Mouse (Mus musculus) left cerebral cortex, postnatal 36 days (tissue): ENCODE results near the gene Tril. TPM values are rescaled to one million over a fixed set of nuclear protein-coding genes. Genes with fewer than 3 reads are reported as not detected.

Experiments
- DNase-seq, 2 experiments: peaks; one replicate each; pipeline ENCODE4 v3.0.0; 2021 to 2022; ENCODE audit warnings: low spot score in 2 of 2, mixed read lengths in 1 of 2
- intact Hi-C: fragments of 180-260 bp; cut with DNase I; formaldehyde crosslinking; loops from one replicate; pipeline ENCODE4 v1.15.1; 2025
- total RNA-seq, 2 experiments: library from RNA; stranded (reverse); gene quantifications; 2 replicates each; pipeline ENCODE4 v1.2.3; 2021

The Tril gene
- total RNA-seq, 2 experiments from 2014 or later = 31.5 to 33.4 TPM

DNA sequence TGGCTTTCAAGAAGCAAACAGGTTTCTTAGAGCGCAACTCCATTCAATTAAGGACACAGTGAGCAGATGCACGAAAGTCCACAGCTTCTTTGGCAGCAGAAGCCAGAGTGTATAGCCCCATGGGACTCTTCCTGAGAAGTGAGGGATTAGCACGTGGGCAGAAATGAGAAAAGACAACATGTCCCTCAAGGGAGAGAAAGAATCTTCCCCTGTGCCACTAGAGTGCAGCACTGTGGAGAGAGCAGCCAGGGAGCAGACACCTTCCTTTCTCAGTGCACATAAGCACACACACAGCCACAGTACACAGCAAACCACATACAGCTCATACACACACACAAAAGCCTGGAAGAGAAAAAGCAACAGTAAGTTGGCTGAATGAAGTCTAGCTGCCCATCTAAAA, 8.4 kb downstream of the Tril start:
- intact Hi-C loops = no loop called here

DNA sequence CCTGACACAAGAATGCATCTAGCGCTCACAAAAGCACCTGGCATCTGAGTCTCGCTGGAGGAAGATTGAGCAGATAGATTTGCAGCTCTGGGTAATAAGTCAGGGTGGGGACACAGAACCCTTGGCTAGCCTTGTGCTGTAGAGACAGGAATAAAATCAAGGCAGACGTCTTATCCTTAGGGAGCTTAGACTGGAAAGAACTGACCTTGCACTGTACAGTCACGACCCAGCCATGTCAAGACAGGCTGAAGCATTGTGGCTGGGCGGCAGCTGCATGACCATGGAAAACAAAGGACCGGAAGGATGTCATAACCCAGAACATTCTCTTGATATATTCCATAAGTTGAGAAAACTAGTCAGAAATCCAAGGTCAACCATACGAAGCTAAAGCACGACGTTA, 11.8 kb downstream of the Tril start:
- DNase-seq = no peak
- intact Hi-C loops = no loop called here

More for the DNA sequence above, 8.4 kb downstream of the Tril start:
- no peak for DNase-seq

DNA sequence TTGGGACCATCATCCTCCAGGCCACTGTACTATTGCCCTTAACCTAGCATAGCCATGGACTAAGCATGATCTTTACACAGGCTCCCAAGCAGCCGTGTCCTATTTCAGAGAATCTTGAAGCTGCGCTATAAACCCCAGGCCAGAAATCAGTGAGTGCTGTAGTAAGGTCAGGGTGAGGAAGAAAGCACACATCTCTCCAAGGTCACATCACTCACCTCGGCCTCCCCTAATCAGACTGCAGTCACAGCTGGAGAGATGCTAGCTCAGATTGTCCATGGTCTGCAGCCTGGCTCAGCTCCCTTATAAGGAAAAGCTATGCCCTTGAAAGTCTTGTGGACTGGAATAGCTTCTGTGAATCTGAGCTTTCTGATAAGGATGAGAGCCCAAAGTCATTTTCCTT, 13.4 kb downstream of the Tril start:
- no peak for DNase-seq
- intact Hi-C loops = no loop called here

DNA sequence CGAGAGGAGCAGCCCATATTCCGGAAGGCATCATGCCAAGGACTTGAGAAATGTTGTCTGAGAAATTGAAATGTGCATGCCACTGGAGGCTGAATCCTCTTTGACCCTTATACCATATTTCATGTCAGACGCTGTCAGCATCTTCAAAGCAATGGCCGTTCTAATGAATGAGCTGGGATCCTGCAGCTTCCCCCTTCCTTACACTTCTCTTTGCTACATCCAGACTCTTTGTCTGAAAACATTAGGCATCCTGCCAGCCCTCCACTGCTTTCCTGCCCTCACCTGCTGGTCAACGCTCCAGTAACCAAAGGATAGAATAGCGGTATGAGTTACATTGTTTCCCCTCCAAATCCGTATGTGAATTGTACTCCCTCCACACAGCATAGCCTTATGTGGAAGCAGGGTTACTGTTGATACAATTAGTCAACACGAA, 14.0 kb downstream of the Tril start:
- intact Hi-C loops = no loop called here
- DNase-seq = no peak

DNA sequence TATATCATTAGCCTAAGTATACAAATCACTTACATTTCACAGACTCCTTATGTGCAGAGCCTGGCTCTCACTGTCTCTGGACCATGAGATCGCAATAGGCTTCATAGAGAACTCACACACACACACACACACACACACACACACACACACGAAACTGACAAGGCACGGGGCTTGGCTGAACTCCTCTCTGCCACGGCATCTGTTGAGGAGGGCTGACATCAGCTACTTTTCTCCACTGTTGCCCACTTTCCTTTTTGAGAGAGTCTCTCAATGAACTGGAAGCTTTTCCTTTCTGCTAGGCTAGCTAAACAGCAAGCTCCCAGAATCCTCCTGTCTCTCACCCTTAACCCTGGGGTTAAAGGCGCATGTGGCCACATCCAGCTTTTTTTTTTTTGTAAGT, 14.6 kb downstream of the Tril start:
- DNase-seq = no peak
- intact Hi-C loops = no loop called here

DNA sequence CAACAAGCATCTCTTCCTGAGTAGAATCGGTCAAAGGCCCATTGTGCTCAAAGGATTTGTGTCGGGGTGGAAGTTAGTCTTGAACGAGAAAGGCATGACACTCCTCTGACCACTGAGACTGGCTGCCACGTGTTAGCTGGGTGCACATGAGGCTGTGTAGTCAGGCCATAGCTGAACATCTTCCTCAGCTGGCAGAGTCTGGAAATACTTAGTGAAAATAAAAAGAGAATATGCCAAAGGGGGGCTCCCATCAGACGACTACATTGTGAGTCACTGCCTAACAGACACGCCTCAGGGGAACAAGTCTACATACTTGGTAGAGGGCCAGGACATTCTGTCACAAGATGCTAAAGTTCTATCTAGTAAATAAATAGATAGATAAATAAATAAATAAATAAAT, 16.5 kb downstream of the Tril start:
- DNase-seq = no peak
- intact Hi-C loops = no loop called here

DNA sequence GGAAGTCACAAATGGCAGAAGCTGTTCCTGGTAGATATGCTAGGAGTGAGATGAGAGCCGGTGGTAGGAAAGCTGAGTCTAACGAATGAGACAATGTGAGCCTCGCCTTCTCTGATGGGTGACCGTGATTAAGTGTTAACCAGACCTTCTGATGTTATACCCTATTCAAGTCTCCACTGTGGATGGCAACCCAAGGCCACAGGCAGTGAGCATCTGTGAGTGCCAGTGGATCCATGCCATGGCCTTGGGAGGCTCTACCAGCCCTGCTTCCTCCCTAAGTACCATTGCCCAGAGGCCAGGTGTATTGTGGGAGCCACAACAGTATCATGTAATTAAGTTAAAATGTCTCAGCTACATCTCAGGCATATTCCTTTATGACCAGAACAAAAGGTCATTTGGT, 17.1 kb downstream of the Tril start:
- no peak for DNase-seq
- intact Hi-C loops = no loop called here

DNA sequence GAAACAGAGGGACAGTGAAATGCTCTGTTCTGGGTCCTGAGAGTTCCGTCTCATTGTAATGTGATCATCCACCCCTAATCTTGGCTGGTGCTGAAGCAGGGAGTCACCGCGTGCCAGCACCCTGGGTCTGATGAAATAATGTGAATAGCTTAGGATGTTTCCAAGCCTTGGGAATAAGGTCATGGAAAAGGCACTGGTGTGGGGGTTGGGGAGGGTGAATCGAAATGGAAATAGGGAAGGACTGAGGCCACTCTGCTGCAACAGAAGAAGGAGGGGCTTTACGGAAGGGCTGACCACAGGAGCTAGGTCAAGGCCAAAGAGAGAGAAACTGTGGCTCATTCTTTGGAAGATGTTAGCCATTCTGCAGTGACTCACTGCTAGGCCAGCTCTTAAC, 18.7 kb downstream of the Tril start:
- intact Hi-C loops = no loop called here
- DNase-seq = no peak

DNA sequence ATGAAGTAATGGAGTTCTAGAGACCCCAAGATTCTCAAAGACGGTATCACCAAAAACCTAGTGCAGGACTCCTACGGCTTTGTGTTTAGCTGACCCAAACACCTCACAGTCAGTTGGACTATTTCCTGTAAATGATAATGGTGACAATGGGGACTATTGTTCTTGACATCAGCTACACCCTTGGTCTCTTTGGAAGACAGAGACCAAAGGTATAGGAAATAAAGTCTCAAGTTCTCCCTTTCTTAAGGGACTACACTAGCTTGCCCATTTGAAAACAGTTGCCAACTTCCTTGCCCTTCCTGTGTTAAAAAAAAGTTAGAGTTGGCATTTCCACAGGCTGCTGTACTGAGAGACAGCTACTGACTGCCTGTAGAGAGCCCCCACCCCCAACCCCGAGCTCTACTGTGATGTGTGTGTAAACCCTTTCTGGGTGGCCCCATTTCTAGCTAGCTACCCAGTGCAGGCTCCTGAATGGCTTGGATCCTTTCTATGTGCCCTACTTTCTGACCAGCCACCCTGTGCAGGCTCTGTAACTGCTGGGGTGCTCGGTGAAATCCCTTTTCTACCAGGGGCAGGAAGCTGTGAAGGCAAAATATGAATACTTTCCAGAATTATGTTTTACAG, 19.2 kb downstream of the Tril start:
- intact Hi-C loops = no loop called here
- no peak for DNase-seq

DNA sequence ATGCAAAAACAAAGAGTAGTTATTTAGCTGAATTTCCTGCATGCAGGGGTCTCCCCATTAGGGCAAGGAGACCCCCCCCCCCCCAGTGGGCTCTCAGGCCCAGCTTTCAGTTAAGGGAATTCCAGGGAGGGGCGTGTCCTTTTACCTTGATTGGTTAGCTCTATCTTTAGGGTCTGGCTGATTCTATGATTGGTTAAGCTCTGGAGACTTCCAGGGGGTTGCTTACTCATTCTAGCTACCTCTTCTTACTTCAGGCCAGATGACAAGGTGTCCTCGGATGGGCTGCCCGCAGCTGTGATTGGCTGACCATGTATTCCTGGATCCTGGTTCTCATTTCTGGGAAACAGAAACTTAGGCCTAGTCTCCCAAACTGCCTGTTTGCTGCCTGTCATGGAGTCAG, 21.8 kb downstream of the Tril start:
- intact Hi-C loops = loop anchor here (5.0 to 10.0 kb wide), 3 partner anchors 83 to 236 kb away; partner anchors contain the start of gene Chn2
- no peak for DNase-seq

DNA sequence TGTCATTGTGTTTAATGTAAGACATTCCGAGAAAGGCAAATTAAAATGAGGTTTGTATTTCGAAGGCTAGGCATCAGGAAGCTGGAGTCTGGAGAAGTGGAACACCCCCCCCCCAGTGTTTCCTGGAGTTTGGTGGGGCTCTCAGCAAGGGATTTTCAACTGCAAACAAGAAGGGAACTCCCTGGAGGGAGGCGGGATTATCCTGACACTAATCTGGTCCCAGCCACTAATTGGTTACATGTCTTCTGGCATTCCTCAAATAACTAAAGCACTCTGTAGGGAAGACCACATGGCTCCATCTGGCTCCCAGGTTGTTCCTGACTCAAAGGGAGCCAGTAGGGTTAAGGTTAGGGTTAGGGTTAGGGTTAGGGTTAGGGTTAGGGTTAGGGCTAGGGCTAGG, 23.8 kb downstream of the Tril start:
- intact Hi-C loops = loop anchor here (5.0 to 10.0 kb wide), 3 partner anchors 85 to 238 kb away; partner anchors contain the start of gene Chn2
- no peak for DNase-seq

DNA sequence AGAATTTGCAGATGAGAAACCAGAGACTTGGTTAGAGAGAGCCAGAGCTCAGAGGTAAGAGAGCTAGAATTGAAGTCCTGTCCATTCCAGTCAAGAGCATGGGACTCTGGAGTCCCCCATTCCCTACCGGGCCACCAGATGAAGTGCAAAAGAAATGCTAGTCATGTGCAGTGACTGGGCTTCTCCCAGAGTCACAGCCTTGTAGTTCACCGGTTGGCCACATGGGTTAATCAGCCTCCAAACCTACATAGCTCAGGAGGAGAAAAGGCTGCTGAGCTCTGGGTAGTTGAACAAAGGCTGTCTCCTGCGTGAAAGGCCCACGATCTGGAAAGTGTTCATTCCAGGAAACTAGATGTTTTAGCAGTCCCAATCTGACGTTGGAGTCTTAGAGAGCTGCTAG, 24.8 kb downstream of the Tril start:
- intact Hi-C loops = loop anchor here (5.0 to 10.0 kb wide), 3 partner anchors 87 to 239 kb away; partner anchors contain the start of gene Chn2
- DNase-seq = no peak

DNA sequence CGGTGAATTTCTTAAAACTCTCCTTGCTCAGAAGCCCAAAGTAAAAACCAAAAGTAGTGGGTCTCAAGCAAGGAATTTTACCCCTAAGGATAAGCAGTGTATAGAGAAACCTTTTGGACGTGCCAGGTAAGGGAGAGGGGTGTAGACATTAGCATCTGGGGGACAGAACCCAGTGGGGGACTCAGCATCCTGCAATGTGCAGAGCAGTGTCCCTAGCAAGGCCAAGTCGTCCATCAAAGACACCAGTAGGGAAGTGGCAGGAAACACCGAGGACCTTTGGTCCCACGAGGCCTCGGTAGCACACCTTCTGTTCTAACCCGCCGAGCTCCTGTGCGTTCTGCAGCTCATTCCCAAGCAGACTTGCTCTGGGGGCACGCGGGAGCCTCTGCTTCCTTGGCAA, 25.6 kb downstream of the Tril start:
- intact Hi-C loops = loop anchor here (5.0 to 10.0 kb wide), 3 partner anchors 87 to 240 kb away; partner anchors contain the start of gene Chn2
- DNase-seq = no peak

DNA sequence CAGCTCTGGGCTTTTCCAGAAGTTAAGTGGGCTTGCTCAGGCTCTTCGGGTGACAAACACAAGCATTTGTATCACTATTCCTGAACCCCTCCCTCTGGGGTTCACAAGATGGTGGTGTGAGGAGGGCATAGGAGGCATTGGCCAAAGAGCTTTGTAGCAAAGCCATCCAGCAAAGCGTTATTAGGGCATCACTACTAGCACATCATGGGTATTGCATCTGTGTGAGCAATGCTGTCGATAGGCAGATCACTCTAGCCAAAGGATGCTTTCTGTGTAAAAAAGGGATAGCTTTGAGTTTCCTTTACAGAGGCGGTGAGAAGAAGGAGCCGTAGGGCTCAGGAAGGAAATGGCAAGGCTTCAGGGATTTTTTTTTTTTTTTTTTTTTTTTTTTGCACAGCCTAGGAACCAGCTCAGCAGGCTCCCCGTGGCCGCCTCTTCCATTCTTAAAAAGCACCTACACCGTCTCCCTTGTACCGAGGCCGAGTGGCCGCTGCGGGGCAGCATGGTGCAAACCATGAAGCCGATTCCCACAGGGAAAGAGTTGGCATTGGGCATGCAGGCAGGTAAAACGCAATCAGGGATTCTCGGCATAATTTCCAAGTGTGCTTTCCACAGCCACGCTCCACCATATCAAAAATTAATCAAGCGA, 26.2 kb downstream of the Tril start:
- intact Hi-C loops = loop anchor here (10.0 kb wide), 1 partner anchor 240 kb away; the partner anchor contains the start of gene Chn2
- DNase-seq = peak; percentile 80 to 86

DNA sequence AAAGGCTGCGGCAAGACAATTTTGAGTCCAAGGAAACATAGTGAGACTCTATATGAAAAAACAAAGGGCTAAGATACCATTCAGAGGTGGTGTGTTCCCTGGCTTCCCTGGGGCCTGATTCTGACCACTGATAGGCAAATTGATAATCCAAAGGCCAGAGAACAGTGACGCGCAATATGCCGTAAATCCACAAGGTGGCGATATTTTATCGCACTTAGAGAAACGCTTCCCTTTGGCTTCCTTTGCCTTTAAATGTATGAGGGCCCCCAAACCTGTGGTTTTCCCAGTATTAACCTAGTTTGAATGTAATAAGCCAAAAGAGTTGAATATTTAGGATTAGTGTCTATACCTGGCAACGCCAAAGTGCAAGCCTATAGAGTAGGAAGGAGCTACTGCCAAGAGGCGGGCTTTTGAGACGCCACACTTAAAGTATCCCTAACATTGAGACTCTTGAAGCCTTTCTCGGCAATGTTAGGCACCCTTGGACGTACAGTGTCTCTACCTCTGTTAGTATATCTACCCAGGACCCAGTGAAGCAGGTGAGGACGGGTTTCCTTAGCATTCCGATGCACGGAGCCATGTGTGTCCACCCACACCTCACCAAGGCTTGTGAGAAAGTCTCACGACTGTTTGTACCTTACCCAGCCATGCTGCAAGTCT, 37.6 kb downstream of the Tril start:
- intact Hi-C loops = loop anchor here (5.0 to 10.0 kb wide), 3 partner anchors 174 to 584 kb away; no protein-coding TSS in a partner anchor
- peak; percentile 39 to 47 for DNase-seq

DNA sequence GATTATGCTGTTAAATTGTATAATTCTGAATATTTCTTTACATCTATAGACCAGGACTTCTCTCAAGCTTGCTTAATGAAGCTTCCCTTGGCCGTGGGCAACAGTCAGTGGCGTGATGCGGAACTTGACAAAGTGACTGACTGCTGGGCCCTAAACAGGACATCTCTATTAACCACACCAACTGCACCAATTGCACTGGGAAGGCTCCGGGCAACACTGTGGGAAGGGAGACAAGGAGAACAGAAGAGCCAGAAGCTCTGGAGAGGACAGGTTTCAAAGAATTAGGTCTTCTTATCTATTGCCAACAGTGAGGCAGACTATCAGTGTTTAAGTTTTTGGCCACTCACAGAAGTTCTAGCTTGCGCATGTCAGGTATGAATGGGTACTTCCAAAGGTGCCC, 38.4 kb downstream of the Tril start:
- no peak for DNase-seq
- intact Hi-C loops = loop anchor here (5.0 to 10.0 kb wide), 3 partner anchors 175 to 585 kb away; no protein-coding TSS in a partner anchor

DNA sequence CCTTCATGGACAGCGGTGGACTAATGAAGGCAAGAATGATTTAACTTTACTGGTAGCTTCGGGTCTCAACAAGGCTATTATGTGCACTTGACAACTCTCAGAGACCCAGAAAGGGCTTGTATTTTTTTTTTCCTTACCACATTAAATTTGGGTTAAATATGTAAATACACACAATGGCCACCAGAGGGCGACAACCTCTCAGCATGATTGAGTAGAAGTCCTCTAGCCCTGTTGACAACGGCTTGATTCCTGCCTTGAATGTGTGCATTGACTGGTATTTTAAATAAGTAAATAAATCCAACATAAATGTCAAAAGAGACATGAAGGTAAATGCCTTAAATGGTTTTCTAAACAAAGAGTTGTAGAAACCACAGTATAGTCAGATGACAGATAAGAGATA, 39.5 kb downstream of the Tril start:
- intact Hi-C loops = loop anchor here (1.0 to 10.0 kb wide), 4 partner anchors 176 to 586 kb away; no protein-coding TSS in a partner anchor
- DNase-seq = no peak

DNA sequence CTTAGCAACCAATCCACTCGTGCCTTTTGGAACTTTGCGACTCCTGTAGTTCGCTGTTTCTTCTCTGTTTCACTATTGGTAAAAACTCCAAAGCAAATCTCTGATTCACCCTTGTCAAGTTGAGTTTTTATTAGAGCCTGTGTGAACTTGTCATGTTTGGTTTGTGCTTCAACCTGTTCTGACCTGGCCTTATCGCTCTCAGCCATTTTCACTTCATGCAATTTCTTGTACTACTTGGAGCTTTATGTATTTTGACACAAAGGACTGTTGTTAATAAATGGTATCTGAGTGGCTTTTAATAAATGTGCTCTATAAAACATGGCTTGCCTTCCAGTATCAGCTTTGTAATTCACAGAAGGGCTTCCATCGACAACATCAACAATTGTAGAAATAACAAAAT, 40.6 kb downstream of the Tril start:
- DNase-seq = no peak
- intact Hi-C loops = loop anchor here (5.0 to 10.0 kb wide), 3 partner anchors 177 to 587 kb away; no protein-coding TSS in a partner anchor

DNA sequence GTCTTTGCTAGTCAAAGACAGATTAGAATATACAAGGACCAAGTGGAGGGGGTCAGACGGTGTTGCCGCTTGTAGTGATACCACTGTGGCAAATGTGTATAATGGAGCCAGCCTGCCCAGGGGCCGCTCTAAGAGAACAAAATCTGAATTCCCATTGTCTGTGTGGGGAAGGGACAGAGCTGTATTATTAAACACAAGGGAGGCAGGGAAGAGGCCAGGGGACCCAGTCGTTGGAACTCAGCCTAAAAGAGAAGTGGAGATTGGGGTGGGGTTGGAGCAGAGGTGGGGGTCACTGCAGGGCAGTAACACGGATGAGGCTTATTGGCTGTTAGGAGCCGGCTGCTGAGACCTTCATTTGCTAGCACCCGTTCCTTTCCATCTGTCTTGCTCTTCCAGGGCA, 41.1 kb downstream of the Tril start:
- intact Hi-C loops = no loop called here
- DNase-seq = no peak

DNA sequence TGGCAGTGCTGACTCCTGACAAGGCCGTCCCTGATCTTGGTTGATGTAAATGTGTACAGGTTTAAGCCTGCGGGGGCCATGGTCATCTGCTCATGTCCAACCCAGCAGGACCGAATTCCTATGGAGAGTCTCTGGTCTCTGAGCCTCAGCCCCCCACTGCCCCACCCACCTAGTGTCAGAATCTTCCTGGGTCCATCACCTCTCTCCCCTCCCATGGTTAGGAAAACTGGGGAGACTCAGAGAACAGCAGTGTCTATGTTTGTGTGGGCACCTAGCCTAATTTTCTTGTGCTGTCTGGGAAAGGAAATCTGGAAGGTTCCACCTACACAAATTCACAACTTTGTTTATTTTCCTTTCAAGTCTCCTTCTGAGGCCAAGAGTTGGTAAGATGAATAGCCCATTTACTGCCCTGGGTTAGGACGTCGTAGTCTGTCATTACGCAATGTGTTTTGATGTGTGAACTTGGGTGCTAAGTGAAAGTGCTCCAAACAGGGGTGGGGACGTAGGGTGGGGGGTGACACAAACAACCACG, 42.1 kb downstream of the Tril start:
- intact Hi-C loops = no loop called here
- no peak for DNase-seq
